8 mouse cellular contexts compared by ENCODE assay signal in genomic region chr9:57071801-57072351, GRCm38 (mm10). TPM values are rescaled to one million over a fixed set of nuclear protein-coding genes. Genes with fewer than 3 reads are reported as not detected.
DNase-seq lines count a peak whose midpoint lies in the region; ATAC-seq and TF ChIP-seq lines count a peak whose summit lies in the region.

Sin3a (plus strand) TSS chr9:57072040.

- TF ChIP-seq CTCF in embryonic fibroblast, embryonic 13.5 days (IDR thresholded peaks at IDR 0.05; ENCODE audit: borderline replicate concordance, insufficient read depth, low read length), result no peak
- TF ChIP-seq CTCF in midbrain, postnatal 0 days (IDR thresholded peaks at IDR 0.05), result no peak

- WGBS in heart, embryonic 11.5 days (ENCODE audit: insufficient replicate concordance), result under 1% methylated on average over 34 of the region's 34 CpGs
- WGBS in kidney, embryonic 15.5 days, result under 1% methylated on average over 34 of the region's 34 CpGs
- under 1% methylated on average over 34 of the region's 34 CpGs for WGBS in limb, embryonic 15.5 days
- WGBS in midbrain, postnatal 0 days, result under 1% methylated on average over 34 of the region's 34 CpGs

- H3K27ac ChIP-seq in embryonic fibroblast, embryonic 13.5 days (ENCODE audit: insufficient read depth, low read length), result peak within 1 kb of the TSS; percentile 89
- H3K27ac ChIP-seq in heart, embryonic 11.5 days (ENCODE audit: low read depth, low read length), result peak within 1 kb of the TSS; percentile 97
- H3K27ac ChIP-seq in kidney, embryonic 15.5 days, result peak within 1 kb of the TSS; percentile 100
- peak within 1 kb of the TSS; percentile 100 for H3K27ac ChIP-seq in limb, embryonic 15.5 days
- H3K27ac ChIP-seq in midbrain, postnatal 0 days (ENCODE audit: low read depth, low read length), result peak within 1 kb of the TSS; percentile 70

- H3K9ac ChIP-seq in heart, embryonic 11.5 days (ENCODE audit: low read depth, low read length), result peak within 1 kb of the TSS; percentile 84
- peak within 1 kb of the TSS; percentile 77 for H3K9ac ChIP-seq in kidney, embryonic 15.5 days
- H3K9ac ChIP-seq in limb, embryonic 15.5 days, result peak within 1 kb of the TSS; percentile 74
- H3K9ac ChIP-seq in midbrain, postnatal 0 days (replicated peaks; ENCODE audit: low read length, poor library complexity, severe bottlenecking), result peak within 1 kb of the TSS; percentile 55

- H3K36me3 ChIP-seq in heart, embryonic 11.5 days (ENCODE audit: control insufficient read depth, insufficient read depth, low read length), result no peaks in the 10 kb centered on the region
- H3K36me3 ChIP-seq in kidney, embryonic 15.5 days, result no peaks in the 10 kb centered on the region
- no peaks in the 10 kb centered on the region for H3K36me3 ChIP-seq in limb, embryonic 15.5 days
- no peaks in the 10 kb centered on the region for H3K36me3 ChIP-seq in midbrain, postnatal 0 days (ENCODE audit: insufficient read depth, low read length)

- no peaks in the 10 kb centered on the region for H3K27me3 ChIP-seq in heart, embryonic 11.5 days (ENCODE audit: control insufficient read depth, insufficient read depth, low read length)
- H3K27me3 ChIP-seq in kidney, embryonic 15.5 days, result no peaks in the 10 kb centered on the region
- H3K27me3 ChIP-seq in limb, embryonic 15.5 days, result no peaks in the 10 kb centered on the region
- H3K27me3 ChIP-seq in midbrain, postnatal 0 days (ENCODE audit: insufficient read depth, low read length), result no peaks in the 10 kb centered on the region

- no peaks in the 10 kb centered on the region for H3K9me3 ChIP-seq in heart, embryonic 11.5 days (replicated peaks; ENCODE audit: control insufficient read depth, low read length)
- no peaks in the 10 kb centered on the region for H3K9me3 ChIP-seq in kidney, embryonic 15.5 days (replicated peaks)
- H3K9me3 ChIP-seq in limb, embryonic 15.5 days, result no peaks in the 10 kb centered on the region
- no peaks in the 10 kb centered on the region for H3K9me3 ChIP-seq in midbrain, postnatal 0 days (ENCODE audit: low read length)

- TF ChIP-seq POLR2A in embryonic fibroblast, embryonic 13.5 days (IDR thresholded peaks at IDR 0.05; ENCODE audit: low read depth, low read length), result peak; percentile 44; the same call in 1 of the 2 replicates

- peak within 1 kb of the TSS; percentile 91 for H3K4me3 ChIP-seq in embryonic fibroblast, embryonic 13.5 days (ENCODE audit: insufficient read depth, low read length)
- H3K4me3 ChIP-seq in heart, embryonic 11.5 days (ENCODE audit: low read depth, low read length), result peak within 1 kb of the TSS; percentile 98
- H3K4me3 ChIP-seq in kidney, embryonic 15.5 days (replicated peaks), result peak within 1 kb of the TSS; percentile 92
- H3K4me3 ChIP-seq in limb, embryonic 15.5 days, result peak within 1 kb of the TSS; percentile 61
- H3K4me3 ChIP-seq in midbrain, postnatal 0 days (ENCODE audit: low read depth, low read length), result peak within 1 kb of the TSS; percentile 81

- H3K4me2 ChIP-seq in heart, embryonic 11.5 days, result peak within 1 kb of the TSS; percentile 94
- H3K4me2 ChIP-seq in kidney, embryonic 15.5 days, result peak within 1 kb of the TSS; percentile 89
- H3K4me2 ChIP-seq in limb, embryonic 15.5 days, result peak within 1 kb of the TSS; percentile 84
- peak within 1 kb of the TSS; percentile 86 for H3K4me2 ChIP-seq in midbrain, postnatal 0 days (ENCODE audit: low read depth, low read length, poor library complexity, severe bottlenecking)

- no peak for ATAC-seq in heart, embryonic 11.5 days (replicated peaks; ENCODE audit: insufficient number of reproducible peaks, low FRiP score, low TSS enrichment)
- no peak for ATAC-seq in kidney, embryonic 15.5 days (replicated peaks; ENCODE audit: low FRiP score)
- no peak for ATAC-seq in limb, embryonic 15.5 days (ENCODE audit: insufficient number of reproducible peaks, low FRiP score, low TSS enrichment, low read depth)
- no peak for ATAC-seq in midbrain, postnatal 0 days (ENCODE audit: low FRiP score)

- DNase-seq in A20 (ENCODE audit: low read depth, low spot score), result peak; percentile 92
- peak; percentile 74 to 85 for DNase-seq in adrenal gland, postnatal 36 days
- peak; percentile 88 for DNase-seq in midbrain, postnatal 0 days (ENCODE audit: low spot score)
- peak; percentile 31 to 65 for DNase-seq in spleen, postnatal 14 days (ENCODE audit: low spot score in 2 of 2)

- no peaks in the 10 kb centered on the region for H3K4me1 ChIP-seq in embryonic fibroblast, embryonic 13.5 days (ENCODE audit: control insufficient read depth, insufficient read depth, low read length)
- H3K4me1 ChIP-seq in heart, embryonic 11.5 days (ENCODE audit: control insufficient read depth, insufficient read depth, low read length), result peaks cover 6% of the 10 kb centered on the region; the same call in 1 of the 2 replicates
- H3K4me1 ChIP-seq in kidney, embryonic 15.5 days, result peaks cover 19% of the 10 kb centered on the region
- peaks cover 27% of the 10 kb centered on the region for H3K4me1 ChIP-seq in limb, embryonic 15.5 days
- H3K4me1 ChIP-seq in midbrain, postnatal 0 days (ENCODE audit: insufficient read depth, low read length), result peaks cover 15% of the 10 kb centered on the region; the same call in 1 of the 2 replicates

RNA-seq across cellular contexts. Expression of gene Sin3a, which starts in this region (rescaled TPM):
- 10 to 100 TPM; 41.8 to 54.3 TPM for total RNA-seq in adrenal gland, postnatal 36 days (2021)
- 34.3 and 49.7 TPM in 2 replicates for polyA plus RNA-seq in embryonic fibroblast, embryonic 13.5 days (2011; ENCODE audit: insufficient read length, low read depth, missing spikeins)
- polyA plus RNA-seq in heart, embryonic 11.5 days (2014; fragmentation: Nextera tagmentation; extraction: Ambion mirVana), result 34.4 TPM in 2 replicates
- polyA plus RNA-seq in kidney, embryonic 15.5 days (2015; fragmentation: Nextera tagmentation; extraction: Ambion mirVana), result 31.8 and 36.6 TPM in 2 replicates
- polyA plus RNA-seq in limb, embryonic 15.5 days (2015; fragmentation: Nextera tagmentation; extraction: Ambion mirVana), result 26.5 and 27.1 TPM in 2 replicates
- 46.7 and 85.7 TPM in 2 replicates for total RNA-seq in midbrain, postnatal 0 days (2014; rRNA removed)
- 13.4 and 14.6 TPM in 2 replicates for polyA plus RNA-seq in midbrain, postnatal 0 days (2015; fragmentation: Nextera tagmentation; extraction: Ambion mirVana)
